Comparison of ENCODE assay signal across 8 mouse cellular contexts in genomic region chr10:127514764-127515163, GRCm38 (mm10). TPM values are rescaled to one million over a fixed set of nuclear protein-coding genes. Genes with fewer than 3 reads are reported as not detected.
DNase-seq lines count a peak whose midpoint lies in the region; ATAC-seq and TF ChIP-seq lines count a peak whose summit lies in the region.

Gene Ndufa4l2 (plus strand): TSS chr10:127514967.

- peaks cover 5% of the 10 kb centered on the region; the same call in 1 of the 2 replicates for H3K27me3 ChIP-seq in thymus, adult 2 months (ENCODE audit: control insufficient read depth, insufficient read depth, low read length)
- H3K27me3 ChIP-seq in hindbrain, embryonic 16.5 days (replicated peaks; ENCODE audit: control insufficient read depth, insufficient read depth, low read length), result 0 out of 2 replicates have a peak, but pooled peaks cover 2% of the 10 kb centered on the region
- H3K27me3 ChIP-seq in midbrain, embryonic 10.5 days (ENCODE audit: low read depth, poor library complexity, severe bottlenecking), result peaks cover 100% of the 10 kb centered on the region

- H3K9me3 ChIP-seq in hindbrain, embryonic 16.5 days (ENCODE audit: control insufficient read depth, low read length), result no peaks in the 10 kb centered on the region
- H3K9me3 ChIP-seq in midbrain, embryonic 10.5 days (replicated peaks), result 0 out of 2 replicates have a peak, but pooled peaks cover 9% of the 10 kb centered on the region

- H3K4me1 ChIP-seq in thymus, adult 2 months (replicated peaks; ENCODE audit: control insufficient read depth, insufficient read depth, low read length), result peaks cover 31% of the 10 kb centered on the region
- H3K4me1 ChIP-seq in hindbrain, embryonic 16.5 days (ENCODE audit: control insufficient read depth, insufficient read depth, low read depth, low read length), result peaks cover 54% of the 10 kb centered on the region
- peaks cover 90% of the 10 kb centered on the region for H3K4me1 ChIP-seq in midbrain, embryonic 10.5 days

- no peak for TF ChIP-seq CTCF in thymus, adult 2 months (IDR thresholded peaks at IDR 0.05; ENCODE audit: borderline replicate concordance, control insufficient read depth, extremely low read depth, insufficient read depth, low read length, poor library complexity)

- H3K27ac ChIP-seq in thymus, adult 2 months (ENCODE audit: control insufficient read depth, insufficient read depth, low read length), result no peak within 1 kb of the TSS
- H3K27ac ChIP-seq in hindbrain, embryonic 16.5 days (ENCODE audit: low read depth, low read length), result peak within 1 kb of the TSS; percentile 39; the same call in 1 of the 2 replicates
- peak within 1 kb of the TSS; percentile 89 for H3K27ac ChIP-seq in midbrain, embryonic 10.5 days (replicated peaks)

- no peak for DNase-seq in thymus, adult 2 months
- DNase-seq in thymus, postnatal 36 days, result no peak
- DNase-seq in gastrocnemius, postnatal 14 days, result peak; percentile 69
- no peak for DNase-seq in midbrain, embryonic 10.5 days (ENCODE audit: low spot score)
- no peak for DNase-seq in B cell, adult 2 months
- no peak for DNase-seq in cerebellum, adult 9-10 months
- DNase-seq in right cerebral cortex, adult 18-20 months, result no peak

- 43% methylated on average over 6 of the region's 6 CpGs for WGBS in thymus, adult 2 months
- WGBS in hindbrain, embryonic 16.5 days, result 20% methylated on average over 6 of the region's 6 CpGs
- WGBS in midbrain, embryonic 10.5 days, result 4% methylated on average over 6 of the region's 6 CpGs

- H3K9ac ChIP-seq in hindbrain, embryonic 16.5 days (ENCODE audit: low read depth, low read length), result peak within 1 kb of the TSS; percentile 25; the same call in 1 of the 2 replicates

- intact Hi-C loops in gastrocnemius, postnatal 14 days (cut with DNase I; ENCODE audit: low total_unique reads), result no loop called here

- ATAC-seq in hindbrain, embryonic 16.5 days, result no peak

- H3K36me3 ChIP-seq in thymus, adult 2 months (ENCODE audit: control insufficient read depth, insufficient read depth, low read length), result no peaks in the 10 kb centered on the region
- H3K36me3 ChIP-seq in hindbrain, embryonic 16.5 days (ENCODE audit: control insufficient read depth, insufficient read depth, low read length), result peaks cover 11% of the 10 kb centered on the region
- H3K36me3 ChIP-seq in midbrain, embryonic 10.5 days, result peaks cover 30% of the 10 kb centered on the region

- no peak for TF ChIP-seq POLR2A in thymus, adult 2 months (IDR thresholded peaks at IDR 0.05; ENCODE audit: control insufficient read depth, extremely low read depth, insufficient read depth, low read length, poor library complexity)

- H3K4me2 ChIP-seq in hindbrain, embryonic 16.5 days (ENCODE audit: low read length), result peak within 1 kb of the TSS; percentile 90

- H3K4me3 ChIP-seq in thymus, adult 2 months (ENCODE audit: control insufficient read depth, insufficient read depth, low read length), result no peak within 1 kb of the TSS
- no peak within 1 kb of the TSS for H3K4me3 ChIP-seq in hindbrain, embryonic 16.5 days (ENCODE audit: low read length)
- peak within 1 kb of the TSS; percentile 62 for H3K4me3 ChIP-seq in midbrain, embryonic 10.5 days

RNA-seq across cellular contexts. Expression of gene Ndufa4l2, which starts in this region (rescaled TPM):
- polyA plus RNA-seq in thymus, adult 2 months (2012; rRNA removed), result 6.2 and 13.5 TPM in 2 replicates
- total RNA-seq in gastrocnemius, postnatal 14 days (2021), result 10 to 100 TPM; 23.3 to 25.3 TPM
- 23.2 and 29.5 TPM in 2 replicates for polyA plus RNA-seq in hindbrain, embryonic 16.5 days (2015; fragmentation: Nextera tagmentation; extraction: Ambion mirVana)
- polyA plus RNA-seq in midbrain, embryonic 10.5 days (2016; fragmentation: Nextera tagmentation; extraction: Ambion mirVana), result 5.2 and 5.8 TPM in 2 replicates
